Mouse (Mus musculus): Measurements from ENCODE around the gene Vstm5.
A peak's percentile ranks its signal among the peaks of the same experiment; 100 is the strongest.
"Not testable (repeated sequence)": the region's sequence is repeated elsewhere in the genome, so short reads cannot be mapped to it uniquely, and the experiment has no call there.

Vstm5 gene

DNA sequence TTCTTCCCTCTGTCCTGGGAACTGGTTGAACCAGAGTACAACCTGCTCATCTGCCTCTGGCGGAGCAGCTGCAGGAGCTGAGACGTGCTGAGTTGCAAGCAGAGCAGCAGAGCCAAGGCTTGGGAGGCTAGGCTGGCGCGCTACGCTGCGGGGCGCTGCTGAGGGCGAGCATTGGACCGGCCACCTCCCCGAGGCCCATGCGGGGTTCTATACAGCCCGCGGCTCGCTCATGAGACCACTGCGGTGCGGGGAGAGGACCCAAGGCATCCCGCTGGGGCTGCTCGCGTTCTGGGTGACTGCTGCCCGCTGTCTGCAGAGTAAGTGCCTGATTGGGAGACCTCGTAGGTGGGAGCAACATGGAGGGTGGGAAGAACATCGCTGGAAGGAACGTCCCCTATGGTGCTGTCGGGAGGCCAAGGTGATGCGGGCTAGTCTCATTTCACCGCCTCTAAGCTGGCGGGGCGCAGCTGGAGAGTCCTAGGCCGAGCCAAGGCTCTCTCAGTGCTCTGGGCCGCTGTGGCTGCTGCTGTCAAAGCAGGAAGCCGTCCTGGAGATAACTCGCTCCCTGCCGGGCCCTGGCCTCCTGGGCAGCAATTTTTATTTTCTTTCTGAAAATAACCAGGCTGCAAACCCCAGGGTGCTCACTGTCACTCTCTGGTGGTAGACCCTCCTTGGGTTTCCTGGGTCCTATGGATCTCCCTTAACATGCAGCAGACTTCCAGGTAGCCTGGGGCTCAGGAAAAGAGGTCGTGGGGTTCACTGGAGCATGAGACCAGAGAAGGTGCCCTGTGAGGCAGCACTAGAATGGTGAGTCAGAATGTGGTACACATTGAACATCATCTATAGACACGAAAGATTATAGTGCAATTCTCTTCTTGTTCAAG, at the start of gene Vstm5:
TSS of gene Vstm5 (plus strand) at position 4 of the 884 bp plus-strand sequence.
- peak; percentile 44 to 75 for DNase-seq

DNA sequence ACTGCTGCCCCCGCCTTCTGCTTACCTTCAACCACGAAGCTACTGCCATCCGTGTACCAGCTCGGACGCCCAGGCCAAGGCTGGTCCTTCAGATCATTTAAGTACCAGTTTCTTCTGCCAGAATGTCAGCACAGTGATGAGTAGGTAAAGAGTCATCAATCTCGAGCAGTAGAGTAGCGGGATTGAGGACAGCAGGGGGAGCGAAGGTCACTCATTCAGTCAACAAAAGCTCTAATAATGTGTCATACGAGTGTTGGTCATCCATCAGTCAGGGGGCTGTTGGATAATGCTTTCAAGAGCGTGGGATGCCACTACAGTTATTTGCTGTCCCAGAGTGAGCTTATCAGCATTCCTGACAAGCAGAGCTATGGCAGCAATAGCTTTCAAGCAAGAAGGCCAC, 44.0 kb upstream of the Vstm5 start:
- DNase-seq, result not testable (repeated sequence)

DNA sequence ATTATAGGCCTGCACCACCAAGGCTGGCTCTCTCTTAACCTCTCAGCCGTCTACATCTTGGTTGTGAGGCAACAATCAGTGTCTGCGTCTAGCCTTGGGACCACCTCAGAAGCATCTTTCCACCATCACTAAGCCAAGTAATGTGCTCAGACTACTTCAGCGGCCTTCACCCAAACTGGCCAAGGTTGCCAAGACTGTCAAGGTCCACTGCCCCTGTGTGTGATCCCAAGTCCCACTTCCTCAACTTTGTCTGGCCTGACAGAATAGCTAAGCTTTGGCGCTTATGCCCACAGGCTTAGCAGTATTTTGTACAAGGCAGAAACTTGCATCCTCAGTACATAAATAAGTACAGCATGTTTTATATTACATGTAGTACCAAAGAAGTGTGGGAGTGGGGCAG, 32.2 kb upstream of the Vstm5 start:
- DNase-seq, result peak; percentile 24 to 55

DNA sequence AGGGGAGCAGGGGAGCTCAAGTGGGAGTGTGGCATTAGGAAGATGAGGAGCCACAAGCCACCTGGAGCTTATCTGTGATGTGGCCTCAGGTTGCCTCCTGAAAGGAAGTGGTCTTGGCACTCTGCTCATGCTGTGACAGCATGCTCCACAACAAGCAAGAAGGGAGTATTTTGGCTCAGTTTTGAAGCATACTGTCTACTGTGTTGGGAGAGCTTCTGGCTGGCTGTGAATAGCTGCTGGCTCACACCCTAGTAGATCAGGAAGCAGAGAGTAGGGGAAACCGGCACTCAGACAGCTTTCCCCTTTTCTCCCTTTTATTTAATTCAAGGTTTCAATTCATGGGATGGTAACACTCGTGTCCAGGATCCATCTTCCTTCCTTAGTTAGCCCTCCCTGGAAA, 29.5 kb upstream of the Vstm5 start:
- no peak for DNase-seq

DNA sequence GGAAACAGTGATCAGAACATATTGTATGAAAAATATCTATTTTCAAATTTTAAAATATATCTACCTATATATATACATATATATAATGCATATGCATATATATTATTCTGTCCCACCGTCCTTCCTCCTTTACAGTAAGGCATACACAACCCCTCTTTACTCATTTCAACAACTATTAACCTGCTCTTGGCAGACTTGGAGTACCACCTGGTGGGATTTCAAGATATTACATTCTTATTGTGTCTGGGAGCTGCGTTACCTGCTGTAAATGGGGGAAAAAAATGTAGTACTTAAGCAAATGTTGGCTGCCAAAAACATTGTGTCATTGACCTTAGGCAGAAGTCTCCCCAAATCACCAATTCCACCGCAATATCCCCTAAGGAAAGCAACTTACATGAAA, 27.0 kb upstream of the Vstm5 start:
- peak in 1 of 2 experiments; percentile 21 for DNase-seq

DNA sequence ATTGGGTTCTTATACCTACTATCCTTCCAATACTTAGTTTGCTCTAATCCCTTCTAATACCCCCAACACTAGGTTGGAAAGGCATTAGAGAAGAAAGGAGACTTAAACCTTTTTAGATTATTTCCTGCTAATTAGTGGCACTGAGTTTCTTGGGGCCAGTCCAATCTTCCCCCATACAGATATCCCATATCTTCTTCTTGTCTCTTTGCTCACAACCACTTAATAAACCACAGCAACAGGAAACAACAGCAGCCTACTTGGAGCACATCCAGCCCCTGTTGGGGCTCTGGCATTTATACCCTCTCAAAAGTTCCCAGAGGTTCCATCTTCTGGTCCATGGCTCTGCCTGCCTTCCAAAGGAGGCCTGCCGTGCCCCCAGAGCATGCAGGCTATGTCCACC, 25.1 kb upstream of the Vstm5 start:
- DNase-seq, result no peak

DNA sequence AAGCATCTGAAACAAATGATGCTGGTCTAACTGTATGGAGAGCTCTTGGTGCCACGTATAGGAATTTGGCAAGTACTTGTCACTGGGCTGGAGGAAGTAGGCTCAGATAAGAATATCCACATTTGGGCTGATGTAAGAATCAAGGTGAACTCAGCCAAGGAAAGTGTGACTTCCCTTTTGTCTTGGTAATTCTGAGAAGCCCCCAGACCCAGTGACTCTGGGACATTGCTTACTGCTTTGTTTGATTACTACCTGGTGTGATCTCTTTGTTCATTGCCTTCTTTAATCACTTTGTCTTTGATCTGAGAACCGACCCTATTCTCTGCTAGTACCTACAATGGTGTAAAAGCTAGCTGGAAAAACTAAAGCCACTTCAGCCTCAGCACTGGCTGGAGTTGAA, 13.9 kb upstream of the Vstm5 start:
- DNase-seq, result no peak

DNA sequence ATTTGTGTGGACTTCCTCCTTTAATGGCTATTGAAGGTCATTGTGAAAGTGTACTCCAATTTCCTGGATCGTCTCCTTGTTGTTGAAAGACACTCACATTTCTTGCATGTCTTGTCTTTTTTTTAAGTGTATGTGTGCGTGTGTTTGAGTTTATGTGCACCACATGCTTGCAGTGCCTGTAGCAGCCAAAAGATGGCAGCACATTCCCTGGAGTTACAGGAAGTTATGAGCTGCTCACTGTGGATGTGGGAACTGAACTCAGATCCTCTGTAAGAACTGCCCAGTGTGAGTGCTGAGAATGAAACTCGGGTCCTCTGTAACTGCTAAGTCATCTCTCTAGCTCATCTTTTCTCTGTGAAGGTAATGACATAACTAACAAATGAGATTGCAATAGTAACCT, 6.4 kb upstream of the Vstm5 start:
- no peak for DNase-seq

DNA sequence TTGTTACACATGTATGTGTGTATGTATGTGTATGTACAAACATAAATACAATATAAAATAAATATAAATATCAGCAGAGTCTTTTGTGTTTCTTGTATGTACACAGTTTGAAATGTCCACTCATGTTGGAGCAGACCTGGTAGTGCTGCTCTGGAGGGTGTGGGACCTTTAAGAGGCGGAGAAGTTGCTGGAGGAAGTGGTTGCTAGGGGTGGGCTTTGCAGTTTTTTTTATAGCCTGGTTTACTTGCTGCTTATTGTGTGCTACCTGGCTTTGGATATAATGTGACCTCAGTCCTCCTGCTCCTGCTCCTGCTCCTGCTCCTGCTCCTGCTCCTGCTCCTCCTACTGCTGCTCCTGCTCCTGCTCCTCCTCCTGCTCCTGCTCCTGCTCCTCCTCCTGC, 5.2 kb upstream of the Vstm5 start:
- DNase-seq, result no peak

DNA sequence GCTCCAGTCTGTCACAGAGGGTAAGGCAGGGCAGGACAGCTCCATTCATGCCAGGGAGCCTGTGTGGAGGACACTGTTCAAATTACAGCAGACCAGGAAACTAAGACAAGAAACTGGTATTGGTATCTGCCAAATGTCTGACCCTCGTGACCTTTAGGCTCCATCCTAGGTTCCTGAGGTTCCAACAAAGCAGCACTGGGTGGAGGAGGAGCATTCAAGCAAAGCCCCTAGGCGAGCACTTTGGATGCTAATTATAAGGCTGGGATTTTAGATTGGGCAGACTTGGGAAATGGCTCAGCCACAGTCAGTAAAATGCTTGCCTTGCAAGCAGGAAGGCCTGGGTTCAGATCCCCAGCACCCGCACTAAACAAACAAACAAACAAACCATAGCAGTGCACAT, 2.9 kb upstream of the Vstm5 start:
- no peak for DNase-seq

DNA sequence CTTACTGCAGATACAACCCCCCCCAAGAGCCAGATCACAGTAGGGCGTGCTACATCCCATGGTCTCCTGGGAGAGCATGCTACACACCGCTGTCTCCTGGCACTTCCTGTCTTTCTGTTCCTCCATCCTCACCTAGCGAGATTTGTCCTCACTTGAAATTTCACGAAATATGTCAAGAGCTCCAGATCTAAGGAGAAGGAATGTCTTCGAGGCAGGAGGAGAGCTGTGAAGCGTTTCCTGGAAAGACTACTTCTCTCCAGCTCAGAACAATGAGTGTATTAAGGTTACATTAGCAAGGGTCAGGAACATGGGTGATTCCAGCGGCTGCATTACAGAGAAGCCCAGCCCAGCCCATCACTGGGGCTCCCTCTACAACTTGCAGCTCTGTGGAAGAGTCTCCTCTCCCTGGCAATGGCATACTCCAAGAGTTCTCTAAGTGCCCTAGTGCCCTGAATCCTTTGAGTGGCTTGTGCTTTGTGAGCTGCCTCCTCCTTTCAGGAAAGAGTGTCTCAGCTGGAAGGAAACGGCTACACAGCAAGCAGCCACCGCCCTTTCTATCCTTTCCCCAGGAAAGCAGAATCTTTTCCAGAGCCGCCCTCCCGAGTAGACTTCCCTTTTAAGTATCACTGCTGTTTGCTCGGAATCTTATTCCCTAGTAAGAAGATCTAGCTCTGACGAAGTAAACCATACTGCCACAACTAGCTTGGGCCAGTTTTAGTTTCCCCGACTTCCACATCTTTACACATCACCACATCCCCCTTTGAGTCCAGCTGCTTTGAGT, 1.1 kb upstream of the Vstm5 start:
- DNase-seq, result no peak

DNA sequence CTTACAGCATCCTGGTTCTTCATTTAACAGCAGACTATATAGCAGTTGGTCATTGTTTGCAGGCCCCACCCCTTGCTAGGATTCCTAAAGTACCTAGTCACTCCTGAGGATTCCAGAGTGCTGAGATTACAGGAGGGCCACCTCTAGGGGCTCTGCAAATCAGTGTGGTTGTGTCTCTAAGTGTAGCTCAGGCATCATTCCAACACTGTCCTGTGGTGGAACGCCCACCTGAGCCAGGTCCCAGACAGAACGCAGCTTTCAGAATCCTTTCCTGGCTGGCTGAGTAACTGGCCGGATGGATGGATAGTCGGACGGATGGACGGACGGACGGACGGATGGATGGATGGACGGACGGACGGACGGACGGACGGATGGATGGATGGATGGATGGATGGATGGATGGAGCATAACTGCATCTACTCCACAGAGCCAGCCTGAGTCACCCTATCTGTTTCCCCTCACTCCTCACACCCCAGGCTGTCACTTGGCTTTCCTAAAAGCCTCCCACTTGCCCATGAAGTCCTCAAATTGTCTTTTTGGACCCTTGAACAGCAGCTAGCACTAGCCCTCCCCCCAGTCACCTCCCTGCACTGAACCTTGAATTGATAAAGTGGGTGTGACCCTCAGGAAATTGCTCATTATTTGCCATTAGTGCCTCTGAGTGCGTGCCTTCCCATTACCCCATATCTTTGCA, 401 bp upstream of the Vstm5 start:
- DNase-seq, result no peak

DNA sequence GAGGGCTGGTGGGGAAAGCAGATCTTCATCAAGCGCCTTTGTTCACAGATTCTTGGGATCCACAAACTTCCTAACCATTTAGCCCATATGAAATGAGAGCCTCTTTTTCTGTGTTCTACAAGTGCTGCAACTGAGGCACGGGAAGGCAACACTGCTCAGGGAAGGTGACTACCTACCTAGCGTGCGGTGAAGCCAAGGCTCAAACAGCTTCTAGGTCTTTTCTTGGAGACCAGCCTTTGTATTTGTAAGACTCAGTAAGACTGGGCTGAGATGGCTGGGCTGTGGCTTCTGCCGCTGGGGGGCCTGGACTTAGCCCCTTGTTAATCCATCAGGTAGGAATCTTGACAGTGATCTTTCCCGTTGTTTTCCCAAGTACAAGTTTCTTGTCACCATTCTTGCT, 1.2 kb downstream of the Vstm5 start:
- DNase-seq, result no peak

DNA sequence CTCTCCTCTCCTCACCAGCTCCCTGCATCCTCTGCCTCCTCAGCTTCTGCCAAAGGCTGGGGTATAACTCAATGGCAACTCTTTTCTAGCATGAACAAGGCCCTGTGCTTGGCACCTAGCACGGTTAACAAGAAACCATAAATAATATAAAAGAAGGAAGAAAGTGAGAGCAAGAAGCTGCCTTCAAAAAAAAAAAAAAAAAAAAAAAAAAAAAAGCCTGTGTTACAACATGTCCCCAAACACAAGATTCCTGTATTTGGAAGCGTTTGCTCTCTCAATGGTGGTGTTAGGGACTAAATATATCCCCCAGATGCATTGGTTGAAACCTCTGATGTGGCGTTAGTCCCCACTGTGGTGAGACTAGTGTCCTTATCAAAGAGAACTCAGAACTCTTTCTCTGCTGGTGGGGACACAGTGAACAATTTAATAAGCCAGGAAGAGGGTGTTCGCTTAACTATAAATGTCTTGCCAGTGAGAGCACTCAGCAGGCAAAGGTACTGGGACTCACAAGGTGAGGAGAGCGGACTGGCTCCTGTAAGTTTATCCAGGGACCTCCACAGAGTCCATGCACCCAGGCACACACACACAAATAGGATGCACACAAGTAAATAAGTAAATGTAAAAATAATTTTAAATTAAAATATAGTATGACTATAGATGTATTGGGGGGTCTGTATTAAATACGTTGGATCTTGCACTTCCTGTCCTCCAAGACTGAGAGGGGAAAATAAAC, 2.2 kb downstream of the Vstm5 start:
- DNase-seq, result peak in 1 of 2 experiments; percentile 21

DNA sequence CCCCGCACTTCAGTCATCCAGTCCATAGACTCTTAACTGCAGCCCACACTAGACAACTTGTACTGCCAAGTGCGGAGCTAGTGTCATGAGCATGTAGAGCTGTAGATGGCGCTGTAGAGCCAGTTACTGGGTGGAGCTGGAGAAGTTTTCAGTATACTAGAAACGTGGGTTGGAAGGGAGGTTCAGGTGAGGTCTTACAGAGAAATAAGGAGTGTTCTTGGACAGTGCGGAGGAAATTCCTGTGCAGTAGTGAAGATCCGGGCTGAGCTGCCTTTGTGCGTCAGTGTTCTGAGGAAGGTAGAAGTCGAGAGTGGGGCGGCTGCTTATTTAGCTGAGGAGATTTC, 2.7 kb downstream of the Vstm5 start:
- peak; percentile 85 to 88 for DNase-seq

DNA sequence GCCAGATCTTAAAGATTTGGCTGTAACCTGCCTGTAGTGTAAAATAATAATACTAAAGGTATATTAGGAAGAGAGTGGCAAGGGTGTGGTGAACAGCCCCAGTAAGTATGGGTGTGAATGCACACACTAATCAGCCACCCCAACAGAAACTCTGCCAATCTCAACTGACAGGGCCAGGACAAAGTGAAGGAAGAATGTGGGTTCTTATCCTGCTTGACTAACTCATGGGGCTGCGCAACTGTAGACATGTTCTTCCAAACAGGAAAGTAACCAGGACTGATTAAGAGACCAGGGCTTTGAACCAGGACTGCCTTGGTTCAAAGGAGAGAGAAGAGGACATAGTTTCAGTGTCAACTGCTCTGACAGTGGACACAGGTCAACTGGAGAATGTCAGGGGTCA, 3.3 kb downstream of the Vstm5 start:
- DNase-seq, result no peak

DNA sequence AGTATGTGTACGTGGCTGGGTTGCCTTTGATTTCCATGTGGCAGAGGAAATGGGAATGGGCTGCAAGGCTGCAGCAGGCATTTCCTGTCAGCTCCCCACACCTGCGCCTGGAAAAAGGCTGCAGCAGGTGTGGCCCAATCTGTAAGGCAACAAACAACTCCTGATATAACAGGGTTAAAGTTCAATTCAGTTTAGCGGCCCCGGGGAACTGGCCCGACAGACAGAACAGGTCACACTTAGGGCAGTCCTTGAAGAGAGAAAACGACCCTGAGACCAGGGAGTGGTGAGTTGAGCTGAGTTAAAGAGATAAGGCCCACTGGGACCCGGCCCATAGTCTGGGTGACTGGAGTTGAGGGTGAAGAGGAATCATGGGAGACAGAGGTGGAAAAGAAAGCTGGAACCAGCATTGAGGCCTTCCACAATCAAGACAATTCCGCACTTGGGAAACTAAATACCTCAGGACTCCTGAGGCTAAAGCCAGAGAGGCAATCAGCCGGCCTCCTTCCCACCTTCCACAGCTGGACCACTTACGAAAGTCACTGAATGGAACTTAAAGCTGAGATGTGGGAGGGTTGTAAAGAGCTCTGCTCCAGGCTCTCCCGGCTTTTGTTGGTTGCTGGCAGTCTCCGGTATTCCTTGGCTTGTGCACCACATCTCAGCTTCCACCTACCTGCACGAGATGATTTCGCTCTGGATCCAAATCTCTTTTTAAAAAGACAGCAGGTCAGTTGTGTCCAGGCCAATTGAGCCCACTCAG, 6.7 kb downstream of the Vstm5 start:
- DNase-seq, result peak; percentile 22 to 69

DNA sequence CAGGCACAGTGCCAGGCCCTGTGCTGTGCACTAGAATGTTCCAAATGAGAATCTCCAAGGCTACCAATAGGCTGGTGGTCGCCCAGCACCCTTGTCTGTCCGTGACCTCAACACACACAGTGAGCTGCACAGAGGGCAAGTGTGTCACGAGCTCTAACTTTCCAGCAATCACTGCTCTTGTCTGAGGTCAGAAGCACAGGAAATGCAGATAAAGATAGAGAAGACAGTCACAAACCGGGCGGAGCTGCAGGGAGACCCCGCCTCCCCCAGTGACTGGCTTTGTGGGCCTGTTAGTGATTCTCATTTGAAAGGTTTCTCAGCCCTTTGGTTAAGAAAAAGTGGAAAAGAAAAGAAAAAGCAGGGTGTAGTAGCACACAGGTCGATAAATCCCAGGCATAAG, 11.5 kb downstream of the Vstm5 start:
- DNase-seq, result peak; percentile 36 to 62

DNA sequence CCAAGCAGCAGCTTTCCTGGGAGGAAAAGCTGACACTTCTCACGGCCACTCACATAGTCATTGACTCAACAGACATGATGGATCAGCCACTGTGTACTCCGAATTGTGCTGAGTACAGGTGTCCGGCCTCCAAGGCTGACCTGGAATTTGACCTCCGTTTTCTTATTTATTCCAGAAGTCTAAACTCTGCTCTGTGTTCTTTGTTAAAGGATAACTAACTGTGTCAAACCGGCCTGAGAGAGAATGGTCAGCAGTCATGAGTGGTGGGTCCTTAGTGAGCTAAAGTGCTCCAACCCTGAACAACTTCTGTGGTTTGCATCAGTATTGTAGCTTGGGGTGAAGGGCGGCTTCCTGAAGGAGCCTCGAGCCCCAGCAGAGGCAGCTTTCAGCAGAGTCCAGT, 13.4 kb downstream of the Vstm5 start:
- peak; percentile 62 to 84 for DNase-seq

DNA sequence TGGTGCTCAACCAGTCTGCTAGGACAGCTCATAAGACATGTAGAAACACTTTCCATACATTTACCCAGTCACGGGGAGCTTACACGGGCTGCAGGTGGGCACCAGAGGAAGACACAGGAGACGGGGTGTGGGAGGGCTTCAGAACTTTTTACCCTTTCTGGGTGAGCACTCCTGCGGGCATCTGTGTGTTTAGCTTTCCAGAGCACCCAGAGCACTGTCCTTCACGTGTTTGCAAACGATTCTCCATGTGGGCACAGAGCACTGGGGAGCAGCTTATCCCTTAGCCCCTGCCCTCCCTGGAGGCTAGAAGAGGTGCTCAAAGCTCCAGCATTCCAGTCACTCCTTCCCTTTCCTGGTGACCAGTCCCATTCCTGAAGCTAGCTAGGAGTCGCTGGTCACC, 15.7 kb downstream of the Vstm5 start:
- DNase-seq, result peak in 1 of 2 experiments; percentile 67

DNA sequence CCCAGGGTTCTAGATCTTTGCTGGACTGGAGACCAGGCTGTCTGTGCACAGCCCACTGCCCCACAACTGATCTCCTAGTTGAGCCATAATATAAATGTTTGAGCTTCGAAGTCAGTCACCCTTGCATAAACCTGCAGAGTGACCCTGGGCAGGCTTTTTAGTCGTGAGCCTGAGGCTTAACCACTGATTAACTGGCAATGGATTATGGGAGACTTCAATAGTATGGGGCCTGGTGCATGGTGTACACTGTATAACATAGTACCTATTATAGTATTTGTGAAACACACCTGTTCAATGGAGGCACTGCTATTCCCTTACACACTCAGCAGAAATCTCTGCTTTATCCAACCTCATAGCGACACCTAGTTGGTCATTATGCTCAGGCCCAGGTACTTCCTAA, 17.4 kb downstream of the Vstm5 start:
- DNase-seq, result no peak

DNA sequence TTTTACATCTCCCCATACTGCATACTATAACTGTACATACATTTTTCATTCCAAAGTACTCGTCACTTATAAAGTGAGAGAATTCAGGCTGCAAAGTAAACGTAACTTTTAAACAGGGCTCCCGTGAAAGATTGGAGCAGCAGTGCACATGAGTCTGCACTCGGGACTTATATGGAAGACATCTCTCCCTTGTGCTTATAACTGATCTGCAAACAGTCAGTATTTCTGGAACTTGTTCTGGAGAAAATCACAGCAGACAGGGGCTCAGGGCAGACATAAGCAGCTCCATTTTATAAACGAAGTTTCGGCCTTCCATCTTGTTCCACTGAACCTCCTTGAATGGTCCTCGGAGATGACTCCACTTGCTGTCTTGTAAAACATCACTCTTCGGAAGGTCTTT, 23.1 kb downstream of the Vstm5 start:
- DNase-seq, result no peak
